Mouse (Mus musculus): ENCODE results near the gene Xpa. TPM values are rescaled to one million over a fixed set of nuclear protein-coding genes. Genes with fewer than 3 reads are reported as not detected.
"Not testable (repeated sequence)": the region's sequence is repeated elsewhere in the genome, so short reads cannot be mapped to it uniquely, and the experiment has no call there.

The Xpa gene
- polyA plus RNA-seq (2016; fragmentation: Nextera tagmentation; extraction: Ambion mirVana), result 13.6 and 18.2 TPM in 2 replicates

DNA sequence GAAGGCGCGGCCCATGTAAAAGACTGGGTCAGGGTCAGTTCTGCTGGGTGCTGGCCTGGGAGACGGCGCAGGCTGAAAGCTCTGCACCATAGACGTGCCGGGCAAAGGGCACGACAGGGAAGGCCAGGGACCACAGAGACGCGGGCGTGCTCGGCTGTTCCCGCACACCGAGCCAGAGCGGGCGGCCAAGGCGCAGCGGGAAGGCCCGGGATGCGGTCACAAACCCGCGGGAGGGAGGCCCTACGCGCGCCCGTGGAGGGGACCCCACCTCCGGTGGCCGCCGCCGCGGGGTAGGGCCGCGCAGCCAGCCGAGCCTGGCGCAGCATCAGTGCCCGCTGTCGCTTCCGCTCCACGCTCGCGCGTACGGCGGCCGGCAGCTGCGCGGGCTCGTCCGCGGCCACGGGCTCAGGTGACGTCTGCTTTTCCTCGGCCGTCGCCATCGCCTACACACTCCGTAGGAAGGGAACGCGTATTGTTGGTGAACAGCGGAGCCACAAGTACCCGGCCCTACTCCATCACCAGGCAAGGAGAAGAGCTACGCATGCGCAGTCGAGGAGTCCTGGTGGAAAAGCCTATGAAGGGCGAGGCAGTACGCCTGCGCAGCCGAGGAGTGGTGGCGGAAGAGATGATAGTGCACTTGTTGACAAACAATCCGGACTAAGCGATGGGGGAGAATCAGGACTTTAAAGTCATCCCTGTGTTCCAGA, at the start of gene Xpa:
TSS of gene Xpa (minus strand) at position 531 of the 707 bp plus-strand sequence.
- Histone ChIP-seq H3K27ac (peak within 1 kb of the TSS; percentile 90), H3K27me3 (ENCODE audit: insufficient read depth, poor library complexity, severe bottlenecking) (peaks cover 22% of the 10 kb centered on the region), H3K9me3 (no peaks in the 10 kb centered on the region), H3K4me3 (peak within 1 kb of the TSS; percentile 84), H3K36me3 (peaks cover 9% of the 10 kb centered on the region), H3K4me1 (peaks cover 12% of the 10 kb centered on the region)
- DNase-seq (ENCODE audit: low spot score), result peak; percentile 97
- WGBS, result under 1% methylated on average over 70 of the region's 70 CpGs

DNA sequence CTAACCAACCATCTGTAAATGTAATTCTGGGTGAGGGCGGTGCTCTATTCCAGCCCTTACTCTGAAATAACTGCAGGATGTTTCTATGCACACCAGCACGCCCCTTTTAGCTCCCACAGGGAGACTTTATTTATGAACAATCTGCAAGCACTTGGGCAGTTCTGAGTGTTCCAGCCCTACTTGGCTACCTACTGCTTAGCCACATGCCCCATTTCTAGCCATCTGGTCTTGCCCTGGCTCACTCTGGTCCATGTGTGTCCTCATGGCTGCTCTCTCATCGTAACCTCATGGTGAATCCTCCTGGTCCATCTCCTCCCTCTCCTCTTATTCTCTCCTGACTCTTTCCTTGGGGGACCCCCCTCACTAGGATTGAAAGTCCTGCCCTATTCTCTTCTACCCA, 39.8 kb upstream of the Xpa start:
- 76% methylated on average over 3 of the region's 3 CpGs for WGBS
- Histone ChIP-seq H3K36me3 (no peaks in the 10 kb centered on the region), H3K4me3 (no peak overlapping the region)

DNA sequence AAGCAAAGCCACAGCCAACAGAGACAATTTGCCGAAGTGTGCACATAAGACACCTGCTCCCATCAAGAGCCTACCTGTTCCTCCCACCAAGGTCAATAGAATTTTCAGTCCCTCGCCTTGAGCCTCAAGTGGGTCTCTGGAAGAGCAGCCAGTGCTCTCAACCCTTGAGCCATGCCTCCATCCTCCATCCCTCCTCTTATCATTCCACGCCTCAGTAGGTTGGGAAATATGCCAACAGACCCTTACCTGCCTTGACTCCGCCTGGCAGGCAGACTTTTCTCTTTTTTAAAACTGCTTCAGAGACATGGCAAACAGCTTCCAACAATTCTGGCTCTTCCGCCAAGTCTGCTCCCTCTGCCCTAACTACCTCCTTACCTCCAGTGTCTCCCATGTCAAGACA, 38.6 kb upstream of the Xpa start:
- no peak for DNase-seq (ENCODE audit: low spot score)
- Histone ChIP-seq H3K4me1 (no peaks in the 10 kb centered on the region), H3K4me3 (no peak overlapping the region), H3K27me3 (ENCODE audit: insufficient read depth, poor library complexity, severe bottlenecking) (peaks cover 12% of the 10 kb centered on the region; the same call in 1 of the 2 replicates), H3K9me3 (no peaks in the 10 kb centered on the region), H3K36me3 (no peaks in the 10 kb centered on the region), H3K27ac (no peak overlapping the region)
- WGBS, result 77% methylated on average over 5 of the region's 5 CpGs

More for the DNA sequence above, 39.8 kb upstream of the Xpa start:
- Histone ChIP-seq H3K9me3 (no peaks in the 10 kb centered on the region), H3K4me1 (no peaks in the 10 kb centered on the region), H3K27ac (no peak overlapping the region), H3K27me3 (ENCODE audit: insufficient read depth, poor library complexity, severe bottlenecking) (peaks cover 12% of the 10 kb centered on the region; the same call in 1 of the 2 replicates)
- no peak for DNase-seq (ENCODE audit: low spot score)

DNA sequence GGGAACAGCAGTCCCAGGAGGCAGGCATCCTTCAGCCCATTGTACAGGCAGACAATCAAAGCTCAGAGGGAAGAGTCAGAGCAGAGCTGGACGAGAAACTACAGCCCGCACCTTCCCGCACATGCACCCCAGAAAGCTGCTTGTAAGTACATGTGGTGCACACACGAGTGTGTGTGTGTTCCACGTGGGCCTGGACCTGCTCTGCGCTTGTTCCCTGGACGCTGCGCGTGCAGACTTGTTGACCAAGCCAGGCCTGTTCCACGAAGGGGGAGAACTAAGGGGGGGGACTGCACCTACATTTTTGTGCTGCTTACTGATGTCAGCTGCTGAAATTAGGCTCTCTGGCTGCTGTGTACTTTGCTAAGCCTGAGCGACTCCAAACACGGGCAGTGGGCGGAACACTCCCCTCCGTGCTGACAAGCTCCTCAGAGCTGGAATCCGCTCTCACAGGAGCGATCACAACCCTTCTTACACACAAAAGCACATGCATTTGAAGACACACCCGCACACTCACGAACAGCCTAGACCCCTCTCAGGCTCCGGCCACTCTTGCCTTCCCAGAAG, 30.9 kb upstream of the Xpa start:
- Histone ChIP-seq H3K27me3 (ENCODE audit: insufficient read depth, poor library complexity, severe bottlenecking) (peaks cover 23% of the 10 kb centered on the region; the same call in 1 of the 2 replicates), H3K4me3 (no peak overlapping the region), H3K27ac (no peak overlapping the region), H3K9me3 (no peaks in the 10 kb centered on the region), H3K4me1 (peaks cover 11% of the 10 kb centered on the region), H3K36me3 (no peaks in the 10 kb centered on the region)
- 57% methylated on average over 19 of the region's 19 CpGs for WGBS
- DNase-seq (ENCODE audit: low spot score), result no peak

DNA sequence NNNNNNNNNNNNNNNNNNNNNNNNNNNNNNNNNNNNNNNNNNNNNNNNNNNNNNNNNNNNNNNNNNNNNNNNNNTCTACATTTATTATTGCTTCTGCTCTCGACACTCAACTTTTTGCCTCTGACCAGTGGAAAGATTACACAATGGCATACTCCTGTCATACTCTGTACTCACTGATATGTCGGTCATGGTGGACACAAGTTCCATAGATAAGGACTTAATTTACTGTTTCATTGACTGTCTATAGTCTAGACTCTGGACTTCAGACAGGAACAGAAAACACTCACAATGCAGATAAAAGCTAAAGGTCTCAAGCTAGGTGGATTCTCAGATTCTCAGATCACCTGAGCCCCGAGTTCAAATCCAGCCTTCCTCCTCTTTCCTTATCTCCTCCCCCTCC, 25.0 kb upstream of the Xpa start:
- Histone ChIP-seq H3K27me3 (ENCODE audit: insufficient read depth, poor library complexity, severe bottlenecking) (0 out of 2 replicates have a peak, but pooled peaks cover 10% of the 10 kb centered on the region), H3K4me1 (peaks cover 6% of the 10 kb centered on the region), H3K27ac (no peak overlapping the region), H3K9me3 (no peaks in the 10 kb centered on the region), H3K4me3 (no peak overlapping the region), H3K36me3 (no peaks in the 10 kb centered on the region)
- DNase-seq (ENCODE audit: low spot score), result no peak
- 74% methylated on average over 3 of the region's 3 CpGs for WGBS

DNA sequence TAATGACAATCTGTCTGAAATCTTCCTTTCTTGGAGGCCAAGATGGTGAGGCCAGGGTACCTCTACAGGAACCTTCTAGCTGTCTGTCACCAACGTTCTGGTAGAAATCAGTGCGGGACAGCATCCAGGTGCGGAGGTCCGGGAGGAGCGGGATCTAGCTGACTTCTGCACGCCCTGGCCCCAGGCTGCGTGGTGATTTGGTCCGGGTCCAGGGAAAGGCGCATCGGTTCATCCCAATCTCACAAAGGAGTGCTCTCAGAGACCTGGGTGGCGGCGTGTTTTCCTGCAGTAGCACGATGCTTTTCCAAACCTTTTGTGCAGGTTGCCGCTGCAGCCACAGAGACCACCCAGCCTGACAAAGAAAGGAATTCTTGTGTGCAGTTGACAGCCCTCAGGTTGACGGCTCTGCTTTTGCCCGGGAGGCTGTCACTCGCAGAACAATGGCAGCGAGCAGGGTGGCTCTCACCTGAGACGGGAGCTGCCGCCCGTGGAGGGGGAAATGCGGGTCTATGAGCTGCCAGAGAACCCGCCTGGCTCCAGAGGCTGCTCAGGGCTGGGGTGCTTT, 6.5 kb upstream of the Xpa start:
- no peak for DNase-seq (ENCODE audit: low spot score)
- H3K4me3 ChIP-seq, result peak overlapping the region; percentile 43
- peaks cover 3% of the 10 kb centered on the region; the same call in 1 of the 2 replicates for H3K9me3 ChIP-seq
- WGBS, result 10% methylated on average over 23 of the region's 23 CpGs
- no peaks in the 10 kb centered on the region for H3K36me3 ChIP-seq
- H3K27ac ChIP-seq, result 0 out of 2 replicates have a peak overlapping the region, but pooled peaks have one; percentile 31
- peaks cover 7% of the 10 kb centered on the region; the same call in 1 of the 2 replicates for H3K4me1 ChIP-seq
- H3K27me3 ChIP-seq (ENCODE audit: insufficient read depth, poor library complexity, severe bottlenecking), result peaks cover 47% of the 10 kb centered on the region

DNA sequence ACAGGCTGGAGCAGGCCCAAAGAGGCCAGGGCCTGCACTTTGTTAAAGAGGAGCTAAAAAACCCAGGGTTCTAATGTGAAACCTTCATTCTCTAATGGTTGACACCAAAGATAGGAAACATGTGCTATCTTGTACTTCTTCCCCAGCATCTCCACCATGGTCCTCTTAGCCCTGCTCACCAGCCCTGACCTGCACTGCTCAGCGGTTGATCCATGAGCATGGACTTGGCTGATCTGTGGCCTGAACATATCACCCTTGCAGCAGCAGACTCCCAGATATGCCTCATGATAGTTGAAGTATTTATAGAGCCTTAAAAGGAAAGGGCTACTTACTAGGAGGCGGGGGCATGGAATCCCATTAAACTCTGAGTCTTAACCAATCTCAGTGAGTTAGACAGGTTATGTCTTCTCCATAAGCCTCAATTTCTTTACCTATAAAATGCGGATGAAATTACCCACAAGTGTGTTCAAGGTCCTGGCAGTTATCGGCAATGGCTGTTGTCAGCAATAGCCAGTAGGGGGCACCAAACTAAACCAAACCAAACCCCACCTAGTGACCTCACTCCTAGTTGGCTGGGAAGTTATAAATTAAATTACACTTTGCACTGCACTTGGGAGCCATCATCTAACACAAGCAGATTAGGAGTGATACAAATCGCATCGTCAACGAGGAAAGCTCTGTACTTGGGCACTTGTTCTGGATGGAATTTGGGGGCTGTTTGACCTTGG, 5.9 kb upstream of the Xpa start:
- WGBS, result 8% methylated on average over 7 of the region's 7 CpGs
- Histone ChIP-seq H3K4me1 (peaks cover 7% of the 10 kb centered on the region; the same call in 1 of the 2 replicates), H3K27ac (no peak overlapping the region), H3K36me3 (no peaks in the 10 kb centered on the region), H3K4me3 (peak overlapping the region; percentile 43), H3K9me3 (no peaks in the 10 kb centered on the region), H3K27me3 (ENCODE audit: insufficient read depth, poor library complexity, severe bottlenecking) (peaks cover 51% of the 10 kb centered on the region)
- peak; percentile 84 for DNase-seq (ENCODE audit: low spot score)

DNA sequence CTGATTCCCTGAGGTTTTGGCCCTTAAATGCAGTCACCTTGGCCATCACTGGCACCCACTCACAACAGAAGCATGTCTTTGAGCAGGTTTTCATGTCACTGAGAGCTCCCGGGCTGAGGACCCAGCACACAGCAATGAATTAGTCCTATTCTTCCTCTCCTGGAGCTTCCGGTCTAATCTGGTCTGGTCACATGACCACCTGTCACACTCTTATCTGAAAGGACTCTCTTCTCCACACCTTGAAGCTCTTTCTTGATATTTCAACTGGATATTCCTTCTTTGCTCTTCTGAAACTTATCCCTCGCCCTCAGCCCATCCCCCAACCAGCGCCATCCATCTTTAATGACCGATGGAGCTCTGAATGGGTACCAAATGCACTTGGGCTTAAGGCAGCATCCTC, 2.0 kb upstream of the Xpa start:
- Histone ChIP-seq H3K4me3 (no peak overlapping the region), H3K27me3 (ENCODE audit: insufficient read depth, poor library complexity, severe bottlenecking) (peaks cover 37% of the 10 kb centered on the region)
- WGBS, result 65% methylated on average over 5 of the region's 5 CpGs

DNA sequence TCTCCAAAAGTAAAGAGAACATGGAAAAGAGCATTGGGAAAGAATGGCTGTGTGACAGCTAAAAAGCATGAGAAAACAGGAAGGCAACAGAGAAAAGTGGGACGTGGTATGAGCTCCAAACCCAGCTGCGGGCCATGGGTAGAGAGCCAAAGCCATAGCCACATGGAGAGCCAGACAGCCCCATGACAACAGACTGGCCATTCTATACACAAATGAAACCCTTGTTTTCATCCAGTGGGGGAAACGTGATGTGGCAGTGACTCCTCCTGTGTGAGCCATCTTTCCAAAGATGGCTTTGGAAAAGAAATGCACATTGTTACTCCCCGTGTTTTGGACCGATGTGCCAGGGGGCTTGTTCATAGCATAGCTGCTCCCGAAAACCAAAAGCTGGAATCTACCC, 402 bp upstream of the Xpa start:
- Histone ChIP-seq H3K27ac (peak overlapping the region; percentile 90), H3K36me3 (peaks cover 3% of the 10 kb centered on the region; the same call in 1 of the 2 replicates), H3K27me3 (ENCODE audit: insufficient read depth, poor library complexity, severe bottlenecking) (peaks cover 26% of the 10 kb centered on the region), H3K4me3 (peak overlapping the region; percentile 84), H3K4me1 (peaks cover 12% of the 10 kb centered on the region), H3K9me3 (no peaks in the 10 kb centered on the region)
- WGBS, result 43% methylated on average over 6 of the region's 6 CpGs
- DNase-seq (ENCODE audit: low spot score), result no peak

More for the DNA sequence above, 2.0 kb upstream of the Xpa start:
- H3K4me1 ChIP-seq, result peaks cover 19% of the 10 kb centered on the region
- H3K27ac ChIP-seq, result no peak overlapping the region
- no peaks in the 10 kb centered on the region for H3K36me3 ChIP-seq
- DNase-seq (ENCODE audit: low spot score), result no peak
- no peaks in the 10 kb centered on the region for H3K9me3 ChIP-seq

DNA sequence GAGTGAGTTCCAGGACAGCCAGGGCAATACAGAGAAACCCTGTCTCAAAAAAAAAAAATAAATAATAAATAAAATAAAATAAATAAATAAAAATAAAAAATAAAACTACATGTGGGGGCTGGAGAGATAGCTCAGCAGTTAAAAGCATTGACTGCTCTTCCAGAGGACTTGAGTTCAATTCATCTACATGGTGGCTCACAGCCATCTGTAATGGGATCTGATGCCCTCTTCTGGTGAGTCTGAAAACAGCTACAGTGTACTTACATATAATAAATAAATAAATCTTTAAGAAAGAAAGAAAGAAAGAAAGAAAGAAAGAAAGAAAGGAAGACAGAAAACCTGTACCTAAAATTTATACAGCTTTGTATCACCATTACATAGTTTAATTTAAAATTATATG, 4.1 kb downstream of the Xpa start:
- peaks cover 40% of the 10 kb centered on the region for H3K36me3 ChIP-seq
- H3K27me3 ChIP-seq (ENCODE audit: insufficient read depth, poor library complexity, severe bottlenecking); H3K27ac ChIP-seq; H3K9me3 ChIP-seq; DNase-seq (ENCODE audit: low spot score); H3K4me3 ChIP-seq: not testable (repeated sequence)
- H3K4me1 ChIP-seq, result peaks cover 12% of the 10 kb centered on the region

DNA sequence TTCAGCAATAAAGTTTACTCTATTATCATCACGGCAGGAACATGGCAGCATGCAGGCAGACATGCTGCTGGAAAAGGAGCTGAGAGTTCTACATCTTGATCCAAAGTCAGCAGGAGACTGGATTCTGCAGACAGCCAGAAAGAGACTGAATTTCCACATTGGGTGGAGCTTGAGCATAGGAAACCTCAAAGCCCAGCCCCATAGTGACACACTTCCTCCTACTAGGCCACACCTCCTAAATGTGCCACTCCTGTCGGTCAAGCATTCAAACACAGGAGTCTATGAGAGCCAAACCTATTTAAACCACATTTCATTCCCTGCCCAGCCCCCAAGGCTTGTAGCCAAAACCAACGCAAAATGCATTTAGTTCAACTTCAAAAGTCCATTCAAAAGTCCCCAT, 9.6 kb downstream of the Xpa start:
- peaks cover 81% of the 10 kb centered on the region for H3K36me3 ChIP-seq
- WGBS, result 81% methylated on average over 3 of the region's 3 CpGs
- no peaks in the 10 kb centered on the region for H3K4me1 ChIP-seq
- no peak for DNase-seq (ENCODE audit: low spot score)
- H3K27ac ChIP-seq, result no peak overlapping the region
- H3K9me3 ChIP-seq, result no peaks in the 10 kb centered on the region
- H3K27me3 ChIP-seq (ENCODE audit: insufficient read depth, poor library complexity, severe bottlenecking), result no peaks in the 10 kb centered on the region
- H3K4me3 ChIP-seq, result no peak overlapping the region

DNA sequence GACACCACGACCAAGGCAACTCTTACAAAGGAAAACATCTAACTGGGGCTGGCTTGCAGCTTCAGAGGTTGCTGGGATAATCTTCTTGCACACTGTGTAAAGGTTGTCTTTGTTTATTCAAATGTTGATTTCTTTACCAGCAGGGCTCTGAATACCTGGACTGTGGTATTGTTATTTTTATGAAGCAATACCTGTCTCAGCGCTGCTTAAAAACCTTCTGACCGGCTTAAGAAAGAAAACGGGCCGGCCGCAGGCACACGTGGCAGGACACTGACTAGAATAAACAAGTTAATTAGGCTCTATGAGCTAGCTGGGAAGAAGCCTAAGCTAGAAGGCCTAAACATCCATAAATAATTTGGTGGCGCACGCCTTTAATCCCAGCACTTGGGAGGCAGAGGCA, 10.2 kb downstream of the Xpa start:
- no peak for DNase-seq (ENCODE audit: low spot score)
- 88% methylated on average over 9 of the region's 9 CpGs for WGBS
- no peaks in the 10 kb centered on the region for H3K27me3 ChIP-seq (ENCODE audit: insufficient read depth, poor library complexity, severe bottlenecking)
- no peaks in the 10 kb centered on the region for H3K4me1 ChIP-seq
- H3K4me3 ChIP-seq, result no peak overlapping the region
- no peak overlapping the region for H3K27ac ChIP-seq
- H3K36me3 ChIP-seq, result peaks cover 81% of the 10 kb centered on the region
- H3K9me3 ChIP-seq, result no peaks in the 10 kb centered on the region

DNA sequence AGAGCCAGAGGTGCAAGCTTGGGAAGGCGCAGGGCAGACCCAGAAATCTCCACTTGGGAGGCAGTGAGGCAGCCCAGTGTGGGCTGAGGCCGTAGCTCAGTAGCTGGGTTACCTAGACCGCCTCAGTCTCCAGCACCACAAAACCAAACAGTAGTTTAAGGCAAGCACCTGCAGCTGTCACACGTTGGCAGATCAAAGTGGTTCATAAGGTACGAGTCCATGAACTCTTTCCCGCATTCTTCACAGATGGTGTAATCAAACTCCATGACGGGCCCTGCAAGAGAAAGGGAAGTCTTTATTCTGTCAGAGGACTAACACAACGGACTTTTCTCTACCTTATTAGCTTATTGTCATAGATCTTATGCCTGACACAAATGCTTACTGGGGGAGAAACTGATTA, 10.7 kb downstream of the Xpa start:
- no peak overlapping the region for H3K4me3 ChIP-seq
- H3K27ac ChIP-seq, result no peak overlapping the region
- H3K27me3 ChIP-seq (ENCODE audit: insufficient read depth, poor library complexity, severe bottlenecking), result no peaks in the 10 kb centered on the region
- peaks cover 80% of the 10 kb centered on the region for H3K36me3 ChIP-seq
- no peak for DNase-seq (ENCODE audit: low spot score)
- H3K9me3 ChIP-seq, result no peaks in the 10 kb centered on the region
- 80% methylated on average over 8 of the region's 8 CpGs for WGBS
- H3K4me1 ChIP-seq, result no peaks in the 10 kb centered on the region
